Mouse (Mus musculus) erythroblast, adult 5-6 weeks (primary cell): ENCODE data around the gene Il4ra. TPM values are rescaled to one million over a fixed set of nuclear protein-coding genes. Genes with fewer than 3 reads are reported as not detected.

Experiments
- ATAC-seq: replicated peaks from 2 replicates; pipeline ENCODE4 v1.8.0; 2016; ENCODE audit warnings: moderate number of reproducible peaks, mild to moderate bottlenecking, moderate TSS enrichment, inconsistent platforms; ENCODE audit not compliant: poor library complexity, low FRiP score, severe bottlenecking
- total RNA-seq, 2 experiments: library from RNA; stranded (forward) in 1 of 2; stranded (reverse) in 1 of 2; fragments of 150-400 nt in 1 of 2; fragments of 200-764, 138-1000 nt in 1 of 2; gene quantifications; 2 replicates each; pipeline versions ENCODE4 v1.2.3 to v1.2.4; 2015 to 2017; ENCODE audit warnings: low replicate concordance in 2 of 2

Il4ra gene
- total RNA-seq, 2 experiments from 2014 or later, result 1.3 to 6.1 TPM

GRCm38 (mm10) chr7:125618016-125618415 lies 66.1 kb downstream of the Il4ra start:
- no peak for ATAC-seq

- no peak for ATAC-seq
These were observed 68.2 kb downstream of the Il4ra start for GRCm38 (mm10) chr7:125620077-125620476.

GRCm38 (mm10) chr7:125622741-125623685 lies 71.1 kb downstream of the Il4ra start:
- no peak for ATAC-seq

GRCm38 (mm10) chr7:125625219-125625618 lies 73.3 kb downstream of the Il4ra start:
- no peak for ATAC-seq

GRCm38 (mm10) chr7:125625829-125626228 lies 73.9 kb downstream of the Il4ra start:
- no peak for ATAC-seq

Other genes with a start within 250 kb of the Il4ra start
- 6.7 TPM in 1 of 2 replicates, not detected in the other for gene Kdm8, start 107.4 kb upstream of the Il4ra start, total RNA-seq (2015; ENCODE audit: low replicate concordance)
- gene Kdm8, start 107.4 kb upstream of the Il4ra start, total RNA-seq (2017; ENCODE audit: low replicate concordance), result 1.3 and 1.8 TPM in 2 replicates
- gene Nsmce1, start 60.5 kb upstream of the Il4ra start, total RNA-seq (2015; ENCODE audit: low replicate concordance), result 21.7 and 24.0 TPM in 2 replicates
- gene Nsmce1, start 60.5 kb upstream of the Il4ra start, total RNA-seq (2017; ENCODE audit: low replicate concordance), result 12.8 and 18.6 TPM in 2 replicates
- 1.3 TPM in 2 replicates for gene Il21r, start 51.3 kb downstream of the Il4ra start, total RNA-seq (2015; ENCODE audit: low replicate concordance)
- gene Il21r, start 51.3 kb downstream of the Il4ra start, total RNA-seq (2017; ENCODE audit: low replicate concordance), result 0.42 and 0.43 TPM in 2 replicates
- gene Gtf3c1, start 155.7 kb downstream of the Il4ra start, total RNA-seq (2015; ENCODE audit: low replicate concordance), result 5.2 and 10.2 TPM in 2 replicates
- 8.9 and 15.8 TPM in 2 replicates for gene Gtf3c1, start 155.7 kb downstream of the Il4ra start, total RNA-seq (2017; ENCODE audit: low replicate concordance)
- gene D430042O09Rik, start 155.8 kb downstream of the Il4ra start, total RNA-seq (2015; ENCODE audit: low replicate concordance), result 1.7 and 1.9 TPM in 2 replicates
- 4.0 and 4.1 TPM in 2 replicates for gene D430042O09Rik, start 155.8 kb downstream of the Il4ra start, total RNA-seq (2017; ENCODE audit: low replicate concordance)